Mouse (Mus musculus): Measurements from ENCODE around the gene Ube3b. TPM values are rescaled to one million over a fixed set of nuclear protein-coding genes. Genes with fewer than 3 reads are reported as not detected.

Gene Ube3b
- polyA plus RNA-seq, 1 experiment from 2014 or later, result 41.4 TPM

DNA sequence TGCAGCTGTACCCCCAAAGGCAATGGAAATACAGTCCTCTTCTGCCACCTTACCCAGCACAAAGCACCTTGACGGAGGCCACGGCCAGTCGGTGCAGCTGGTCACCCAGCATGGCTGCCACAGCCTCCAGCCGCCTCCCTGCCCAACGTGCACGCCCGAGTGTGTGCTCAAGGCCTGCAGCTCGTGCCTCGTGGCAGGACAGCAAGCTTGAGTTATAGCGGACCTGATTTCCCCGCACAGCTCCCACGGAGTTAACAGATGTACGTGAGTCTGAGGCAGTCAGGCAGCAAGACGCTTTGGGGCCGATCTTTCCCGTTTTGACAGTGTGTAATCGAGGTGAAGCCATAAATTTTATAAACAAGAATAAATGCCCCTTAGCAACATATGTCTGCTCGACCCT is 48.2 kb downstream of the Ube3b start:
- WGBS, result 75% methylated on average over 18 of the region's 18 CpGs
- Histone ChIP-seq H3K9ac (no peak overlapping the region), H3K27ac (no peak overlapping the region)

DNA sequence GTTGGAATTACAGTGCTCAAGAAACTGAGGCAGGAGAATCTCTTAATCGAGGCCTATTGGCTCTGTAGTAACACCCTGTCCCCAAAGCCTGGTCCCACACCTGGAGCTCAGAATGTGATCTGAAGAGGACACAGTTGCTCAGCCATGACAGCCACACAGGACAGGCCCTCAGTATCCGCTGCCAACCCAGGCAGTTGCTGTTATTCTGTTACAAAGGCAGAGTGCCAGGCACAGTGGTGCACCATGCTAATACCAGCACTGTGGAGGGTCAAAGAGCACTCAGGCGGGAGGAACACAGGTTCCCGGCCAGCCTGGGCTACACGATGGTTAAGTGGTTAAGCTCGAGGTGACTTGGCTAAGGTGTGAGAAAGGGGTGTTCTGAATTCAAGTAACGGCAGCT is 49.4 kb downstream of the Ube3b start:
- 87% methylated on average over 7 of the region's 7 CpGs for WGBS
- Histone ChIP-seq H3K4me2 (no peak overlapping the region), H3K27me3 (no peaks in the 10 kb centered on the region)

More for the DNA sequence above, 48.2 kb downstream of the Ube3b start:
- ATAC-seq (ENCODE audit: insufficient number of reproducible peaks, insufficient read depth, low FRiP score, low TSS enrichment, low read depth), result no peak
- H3K9me3 ChIP-seq, result no peaks in the 10 kb centered on the region
- no peaks in the 10 kb centered on the region for H3K4me1 ChIP-seq
- no peaks in the 10 kb centered on the region for H3K27me3 ChIP-seq
- no peak overlapping the region for H3K4me2 ChIP-seq
- H3K36me3 ChIP-seq, result no peaks in the 10 kb centered on the region
- no peak overlapping the region for H3K4me3 ChIP-seq

DNA sequence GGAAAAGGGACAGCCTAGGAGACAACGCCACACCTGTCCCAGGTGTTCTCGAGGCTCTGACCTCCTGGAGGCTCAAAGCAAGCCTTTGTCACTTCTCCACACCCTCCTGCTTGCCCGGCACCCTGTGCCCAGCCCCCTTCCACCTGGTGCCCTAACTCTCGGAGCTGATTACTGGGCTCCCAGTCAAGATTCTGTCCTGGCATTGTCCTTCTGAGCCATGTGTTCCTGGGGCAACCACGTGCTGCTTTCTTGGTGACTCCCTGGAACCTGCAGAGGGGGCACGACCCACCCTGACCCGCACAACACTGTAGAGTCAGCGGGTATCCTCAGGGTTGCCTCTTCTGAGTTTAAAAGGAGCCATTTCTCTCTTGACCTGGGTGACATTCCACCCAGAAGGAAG is 54.0 kb downstream of the Ube3b start:
- H3K4me1 ChIP-seq, result no peaks in the 10 kb centered on the region
- no peak overlapping the region for H3K4me2 ChIP-seq
- no peak for ATAC-seq (ENCODE audit: insufficient number of reproducible peaks, insufficient read depth, low FRiP score, low TSS enrichment, low read depth)
- H3K27me3 ChIP-seq, result no peaks in the 10 kb centered on the region
- H3K27ac ChIP-seq, result no peak overlapping the region
- H3K4me3 ChIP-seq, result no peak overlapping the region
- no peak overlapping the region for H3K9ac ChIP-seq
- peaks cover 45% of the 10 kb centered on the region for H3K36me3 ChIP-seq
- no peaks in the 10 kb centered on the region for H3K9me3 ChIP-seq
- 92% methylated on average over 8 of the region's 8 CpGs for WGBS

More for the DNA sequence above, 49.4 kb downstream of the Ube3b start:
- H3K9ac ChIP-seq, result no peak overlapping the region
- no peak for ATAC-seq (ENCODE audit: insufficient number of reproducible peaks, insufficient read depth, low FRiP score, low TSS enrichment, low read depth)
- no peaks in the 10 kb centered on the region for H3K9me3 ChIP-seq
- no peaks in the 10 kb centered on the region for H3K4me1 ChIP-seq
- no peak overlapping the region for H3K27ac ChIP-seq
- H3K36me3 ChIP-seq, result peaks cover 10% of the 10 kb centered on the region
- no peak overlapping the region for H3K4me3 ChIP-seq

DNA sequence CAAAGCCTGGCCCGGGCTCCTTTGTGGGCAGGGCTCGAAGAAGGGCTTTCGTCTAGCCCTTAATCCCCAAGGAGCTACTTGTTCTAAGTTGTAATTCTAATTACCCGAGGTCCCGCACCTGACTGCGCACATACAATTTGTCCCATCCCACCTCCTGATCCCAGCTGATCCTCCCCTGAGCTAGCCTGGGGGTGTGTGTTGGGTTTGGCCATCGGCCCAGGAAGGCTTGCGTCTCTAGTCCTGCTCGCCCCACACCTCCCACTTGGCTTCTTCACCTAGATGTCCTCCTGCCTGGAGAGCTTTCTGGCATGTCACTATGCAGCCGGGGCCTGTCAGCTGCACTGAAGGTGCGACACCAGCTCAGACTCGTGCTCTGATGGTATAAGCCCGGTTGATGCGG is 55.2 kb downstream of the Ube3b start:
- H3K9me3 ChIP-seq, result no peaks in the 10 kb centered on the region
- no peak for ATAC-seq (ENCODE audit: insufficient number of reproducible peaks, insufficient read depth, low FRiP score, low TSS enrichment, low read depth)
- peaks cover 45% of the 10 kb centered on the region for H3K36me3 ChIP-seq
- WGBS, result 93% methylated on average over 14 of the region's 14 CpGs
- H3K4me1 ChIP-seq, result no peaks in the 10 kb centered on the region
- H3K4me3 ChIP-seq, result no peak overlapping the region
- H3K4me2 ChIP-seq, result no peak overlapping the region
- no peaks in the 10 kb centered on the region for H3K27me3 ChIP-seq
- H3K27ac ChIP-seq, result no peak overlapping the region
- H3K9ac ChIP-seq, result no peak overlapping the region

DNA sequence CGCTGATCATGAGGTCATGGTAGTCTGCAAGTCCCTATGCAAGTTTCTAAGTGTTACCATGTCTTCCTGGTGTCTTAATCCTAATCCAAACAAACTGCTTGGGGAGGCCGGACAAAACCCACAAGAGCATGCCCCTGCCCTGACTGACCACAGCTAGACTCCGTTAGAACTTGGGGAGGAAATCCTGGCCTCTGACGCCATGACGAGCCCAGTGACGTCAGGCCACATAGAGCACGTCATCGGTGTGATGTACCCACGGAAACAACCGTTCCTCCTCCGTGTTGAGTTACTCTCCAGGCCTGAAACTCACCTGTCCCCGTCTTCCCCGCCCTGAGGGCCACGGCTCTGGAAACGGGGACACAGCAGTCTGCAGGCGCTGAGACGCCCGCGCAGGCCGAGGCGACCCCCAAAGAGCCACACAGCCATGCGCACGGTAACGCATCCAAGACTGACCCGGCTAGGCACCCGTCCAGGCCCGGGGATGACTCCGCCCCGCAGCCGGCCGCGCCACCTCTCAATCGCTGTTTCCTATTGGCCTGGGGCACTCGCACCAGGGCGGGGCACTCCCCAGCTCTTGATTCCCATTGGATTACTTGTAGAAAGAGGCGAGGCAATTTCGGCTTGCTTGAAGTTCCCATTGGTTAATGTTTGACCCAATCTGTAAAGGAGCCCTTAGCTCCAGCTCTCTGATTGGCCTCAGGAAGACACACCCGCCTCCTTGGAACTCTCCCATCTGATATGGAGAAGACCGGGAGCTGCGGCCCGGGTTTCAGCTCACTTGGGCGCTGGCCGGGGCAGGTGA is 63.4 kb downstream of the Ube3b start, which contains the start of the genes Mmab and Mvk:
Gene Mmab (minus strand): TSS at position 495 of the 802 bp plus-strand sequence.
Gene Mvk (plus strand): TSS at position 704 of the 802 bp plus-strand sequence.
- Histone ChIP-seq H3K4me2 (peak within 1 kb of the TSS; percentile 77), H3K4me3 (peak within 1 kb of the TSS; percentile 83), H3K27me3 (no peaks in the 10 kb centered on the region), H3K4me1 (peaks cover 21% of the 10 kb centered on the region), H3K9ac (peak within 1 kb of the TSS; percentile 88), H3K36me3 (peaks cover 28% of the 10 kb centered on the region), H3K9me3 (no peaks in the 10 kb centered on the region), H3K27ac (peak within 1 kb of the TSS; percentile 80)
- peak; percentile 97 for ATAC-seq (ENCODE audit: insufficient number of reproducible peaks, insufficient read depth, low FRiP score, low TSS enrichment, low read depth)
- WGBS, result 2% methylated on average over 43 of the region's 43 CpGs

DNA sequence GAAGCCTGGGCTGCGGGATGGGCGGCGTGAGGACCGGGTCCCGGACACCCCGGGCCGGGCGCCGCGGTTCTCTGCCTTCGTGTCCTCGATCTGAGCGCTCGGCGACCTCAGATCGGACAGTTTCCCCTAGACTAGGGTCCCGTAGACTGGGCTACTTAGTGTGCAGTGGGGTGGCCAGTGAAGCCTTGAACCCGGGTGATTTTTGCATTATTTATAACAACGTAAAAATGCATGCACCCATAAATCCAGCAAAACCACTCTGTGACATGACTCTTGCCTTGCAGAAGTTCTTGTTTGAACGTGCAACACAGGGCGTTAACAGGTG is 63.9 kb downstream of the Ube3b start:
- H3K4me3 ChIP-seq, result peak overlapping the region; percentile 83
- H3K4me1 ChIP-seq, result peaks cover 24% of the 10 kb centered on the region
- no peaks in the 10 kb centered on the region for H3K9me3 ChIP-seq
- peaks cover 31% of the 10 kb centered on the region for H3K36me3 ChIP-seq
- H3K9ac ChIP-seq, result peak overlapping the region; percentile 88
- 0 out of 2 replicates have a peak overlapping the region, but pooled peaks have one; percentile 2 for H3K27ac ChIP-seq
- no peaks in the 10 kb centered on the region for H3K27me3 ChIP-seq
- under 1% methylated on average over 21 of the region's 21 CpGs for WGBS
- no peak; the same call in 1 of the 2 replicates for ATAC-seq (ENCODE audit: insufficient number of reproducible peaks, insufficient read depth, low FRiP score, low TSS enrichment, low read depth)
- peak overlapping the region; percentile 77 for H3K4me2 ChIP-seq

DNA sequence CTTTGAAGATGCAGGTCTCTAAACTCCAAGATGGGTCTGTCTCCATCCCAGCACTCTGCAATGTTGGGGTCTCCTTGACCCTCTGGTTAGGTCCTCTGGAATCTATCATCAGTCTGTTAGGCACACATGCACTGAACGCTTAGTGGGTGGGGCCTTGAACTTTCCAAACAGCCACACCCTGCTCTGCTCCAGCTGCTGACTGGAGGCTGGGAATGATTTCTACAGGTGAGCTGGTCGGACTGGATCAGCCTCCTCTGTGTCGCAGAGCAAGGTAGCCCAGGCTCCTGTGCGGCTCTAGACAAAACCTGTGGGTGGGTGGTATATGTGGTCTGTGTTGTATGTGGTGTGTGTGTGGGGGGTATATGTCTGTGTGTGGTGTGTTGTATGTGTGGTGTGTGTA is 68.6 kb downstream of the Ube3b start:
- H3K36me3 ChIP-seq, result peaks cover 72% of the 10 kb centered on the region
- ATAC-seq (ENCODE audit: insufficient number of reproducible peaks, insufficient read depth, low FRiP score, low TSS enrichment, low read depth), result no peak

DNA sequence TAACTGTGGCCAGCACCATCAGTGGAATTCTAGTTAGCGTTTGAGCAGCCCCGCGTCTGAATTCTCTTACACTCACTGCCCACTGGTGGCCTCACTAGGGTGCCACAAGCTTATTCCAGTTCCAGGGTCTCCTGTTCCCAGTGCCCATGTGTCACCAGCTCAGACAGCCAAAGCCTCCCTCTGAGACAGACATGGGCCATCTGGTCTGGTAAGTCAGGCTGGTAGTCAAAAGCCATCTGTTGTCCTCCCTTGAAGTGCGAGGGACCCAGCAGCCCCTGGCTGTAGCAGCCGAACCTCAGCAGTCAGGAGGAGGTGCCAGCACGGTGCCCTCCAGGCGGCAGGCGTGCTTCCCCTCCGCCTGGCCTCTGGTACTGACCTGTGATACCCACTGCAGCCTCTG is 75.9 kb downstream of the Ube3b start:
- no peaks in the 10 kb centered on the region for H3K9me3 ChIP-seq
- H3K4me3 ChIP-seq, result no peak overlapping the region
- H3K27ac ChIP-seq, result no peak overlapping the region
- no peak overlapping the region for H3K4me2 ChIP-seq
- 78% methylated on average over 9 of the region's 9 CpGs for WGBS
- no peaks in the 10 kb centered on the region for H3K27me3 ChIP-seq
- H3K4me1 ChIP-seq, result peaks cover 17% of the 10 kb centered on the region
- no peak overlapping the region for H3K9ac ChIP-seq
- peaks cover 35% of the 10 kb centered on the region for H3K36me3 ChIP-seq
- no peak for ATAC-seq (ENCODE audit: insufficient number of reproducible peaks, insufficient read depth, low FRiP score, low TSS enrichment, low read depth)

More for the DNA sequence above, 68.6 kb downstream of the Ube3b start:
- H3K27me3 ChIP-seq, result no peaks in the 10 kb centered on the region
- H3K4me1 ChIP-seq, result peaks cover 17% of the 10 kb centered on the region
- no peak overlapping the region for H3K9ac ChIP-seq
- H3K27ac ChIP-seq, result no peak overlapping the region
- H3K4me2 ChIP-seq, result no peak overlapping the region
- WGBS, result 71% methylated on average over 4 of the region's 4 CpGs
- H3K4me3 ChIP-seq, result no peak overlapping the region
- no peaks in the 10 kb centered on the region for H3K9me3 ChIP-seq

DNA sequence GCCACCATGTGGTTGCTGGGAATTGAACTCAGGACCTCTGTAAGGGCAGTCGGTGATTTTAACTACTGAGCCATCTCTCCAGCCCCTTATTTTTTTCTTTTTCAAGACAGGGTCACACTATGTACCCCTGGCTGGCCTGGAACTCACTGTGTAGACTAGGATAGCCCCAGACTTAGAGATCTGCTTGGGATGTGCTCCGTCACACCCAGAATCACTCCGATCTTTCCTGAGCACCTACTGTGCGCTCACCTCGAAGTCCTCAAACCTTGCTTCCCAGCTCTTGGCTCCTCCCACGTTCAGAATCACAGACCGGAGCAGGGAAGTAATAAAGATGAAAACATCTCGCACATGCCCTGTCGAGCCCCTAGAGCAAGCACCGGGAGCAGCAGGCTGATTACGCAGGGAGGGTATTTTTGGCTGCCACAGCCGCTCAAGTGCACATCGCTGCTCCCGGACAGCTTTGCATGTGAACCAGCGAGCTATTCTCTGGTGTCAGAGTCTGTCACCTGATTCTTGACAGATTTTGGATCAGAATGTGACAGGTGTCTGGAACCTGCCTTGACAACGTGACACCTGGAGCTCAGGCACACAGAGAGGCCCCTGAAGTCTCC is 76.7 kb downstream of the Ube3b start:
- no peak for ATAC-seq (ENCODE audit: insufficient number of reproducible peaks, insufficient read depth, low FRiP score, low TSS enrichment, low read depth)
- peaks cover 27% of the 10 kb centered on the region for H3K36me3 ChIP-seq
- 84% methylated on average over 16 of the region's 16 CpGs for WGBS

DNA sequence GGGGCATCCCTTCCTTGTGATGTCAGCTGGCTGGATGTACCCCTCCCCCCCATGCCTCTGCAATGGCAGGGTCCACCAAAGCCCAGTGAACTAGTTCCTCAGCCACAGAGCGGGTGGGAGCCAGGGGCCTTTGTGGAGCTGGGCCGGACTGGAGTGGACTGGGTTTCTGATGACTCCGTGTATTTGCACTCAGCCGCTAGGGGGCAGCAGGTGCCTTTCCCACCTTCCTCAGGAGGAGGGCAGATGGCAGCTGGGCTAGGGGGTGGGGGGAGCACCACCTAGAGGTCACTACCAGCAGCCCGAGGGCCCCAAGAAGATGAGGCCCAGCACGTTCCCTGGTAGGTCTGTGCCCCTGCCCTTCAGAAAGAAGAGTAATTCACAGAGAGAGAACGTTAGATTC is 80.8 kb downstream of the Ube3b start:
- Histone ChIP-seq H3K4me3 (no peak overlapping the region), H3K36me3 (0 out of 2 replicates have a peak, but pooled peaks cover 4% of the 10 kb centered on the region), H3K27me3 (0 out of 2 replicates have a peak, but pooled peaks cover 2% of the 10 kb centered on the region), H3K4me2 (peak overlapping the region; percentile 7; the same call in 1 of the 2 replicates), H3K4me1 (peaks cover 26% of the 10 kb centered on the region), H3K9ac (no peak overlapping the region; the same call in 1 of the 2 replicates), H3K9me3 (no peaks in the 10 kb centered on the region), H3K27ac (peak overlapping the region; percentile 74; the same call in 1 of the 2 replicates)
- no peak for ATAC-seq (ENCODE audit: insufficient number of reproducible peaks, insufficient read depth, low FRiP score, low TSS enrichment, low read depth)
- whole genome bisulfite sequencing, result 8% methylated on average over 7 of the region's 7 CpGs

More for the DNA sequence above, 76.7 kb downstream of the Ube3b start:
- Histone ChIP-seq H3K27me3 (no peaks in the 10 kb centered on the region), H3K9ac (no peak overlapping the region), H3K4me3 (no peak overlapping the region), H3K4me2 (no peak overlapping the region), H3K9me3 (no peaks in the 10 kb centered on the region), H3K4me1 (peaks cover 23% of the 10 kb centered on the region), H3K27ac (no peak overlapping the region)

DNA sequence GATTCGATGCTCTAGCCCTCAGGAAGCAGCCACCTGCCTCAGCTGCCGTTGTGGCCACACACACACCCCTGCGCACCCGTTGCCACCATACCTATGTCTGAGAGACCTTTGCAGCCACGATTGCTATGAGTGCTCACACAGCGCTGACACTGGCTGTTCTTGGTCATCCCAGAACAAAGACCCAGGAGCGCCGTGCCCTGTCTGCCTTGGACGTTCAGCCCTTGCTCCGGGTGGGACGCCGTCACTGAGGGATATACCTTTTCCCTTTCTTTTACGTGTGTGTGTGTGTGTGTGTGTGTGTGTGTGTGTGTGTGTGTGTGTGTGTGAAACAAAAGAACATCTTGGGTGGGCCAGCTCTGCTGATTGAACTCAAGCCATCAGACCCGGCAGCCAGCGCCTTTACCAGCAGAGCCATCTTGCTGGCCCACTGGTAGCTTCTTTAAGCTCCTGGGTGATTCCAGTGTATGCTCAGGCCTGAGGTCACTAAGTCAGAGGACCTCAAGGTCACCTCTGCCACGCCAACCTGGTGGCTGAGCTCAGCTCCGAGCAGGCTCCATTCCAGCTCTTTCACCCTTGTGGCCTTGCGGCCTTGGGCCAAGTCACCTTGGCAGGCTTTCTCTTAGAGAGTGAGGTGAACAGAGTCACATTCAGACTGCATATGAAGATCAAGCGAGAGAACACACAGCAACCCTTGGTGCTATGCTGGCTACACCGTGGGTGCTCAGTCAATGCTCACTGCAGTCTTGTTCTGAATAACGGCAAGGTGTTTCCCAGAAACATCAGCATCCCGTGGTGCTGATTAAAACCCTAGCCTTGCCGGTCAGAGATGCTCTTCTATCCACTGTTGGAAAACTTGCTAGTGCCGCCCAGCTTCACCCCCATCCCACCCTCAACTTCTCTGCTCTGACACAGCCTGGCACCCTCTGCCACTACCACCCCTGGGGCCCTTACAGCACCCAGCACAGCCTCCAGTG is 81.9 kb downstream of the Ube3b start:
- Histone ChIP-seq H3K9ac (no peak overlapping the region), H3K9me3 (no peaks in the 10 kb centered on the region), H3K4me2 (no peak overlapping the region), H3K27me3 (0 out of 2 replicates have a peak, but pooled peaks cover 2% of the 10 kb centered on the region), H3K4me1 (peaks cover 36% of the 10 kb centered on the region), H3K36me3 (no peaks in the 10 kb centered on the region), H3K4me3 (no peak overlapping the region), H3K27ac (no peak overlapping the region)
- ATAC-seq (ENCODE audit: insufficient number of reproducible peaks, insufficient read depth, low FRiP score, low TSS enrichment, low read depth), result no peak
- 80% methylated on average over 24 of the region's 24 CpGs for WGBS
